Mouse (Mus musculus): ENCODE results near the gene Chit1. TPM values are rescaled to one million over a fixed set of nuclear protein-coding genes. Genes with fewer than 3 reads are reported as not detected.

The Chit1 gene
- polyA plus RNA-seq, 1 experiment from 2014 or later: not detected

DNA sequence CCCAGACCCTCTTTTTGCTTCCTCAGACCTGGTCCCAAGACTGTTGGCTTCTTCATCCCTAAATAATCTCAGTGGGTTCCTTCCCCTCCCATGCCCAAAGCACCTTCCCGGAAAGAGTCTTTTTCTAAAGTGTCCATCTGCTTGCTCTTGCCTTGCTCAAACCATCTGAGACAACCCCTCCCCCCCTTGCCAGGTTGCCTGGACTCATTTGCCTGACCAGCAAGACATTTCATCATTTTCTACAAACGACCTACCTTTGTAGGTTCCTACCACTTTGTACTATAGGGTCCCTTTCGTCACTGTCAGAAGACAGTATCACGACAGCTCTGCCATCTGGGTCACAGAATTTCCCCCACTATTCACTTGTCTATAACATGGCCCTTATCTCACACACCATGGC lies 30.6 kb upstream of the Chit1 start:
- ATAC-seq (ENCODE audit: insufficient number of reproducible peaks, insufficient read depth, low FRiP score, low TSS enrichment): no peak
- no peak overlapping the region for H3K4me3 ChIP-seq
- H3K36me3 ChIP-seq: 0 out of 2 replicates have a peak, but pooled peaks cover 3% of the 10 kb centered on the region
- H3K27ac ChIP-seq: no peak overlapping the region
- H3K4me2 ChIP-seq (replicated peaks): no peak overlapping the region
- H3K9ac ChIP-seq: no peak overlapping the region
- H3K9me3 ChIP-seq: no peaks in the 10 kb centered on the region
- H3K4me1 ChIP-seq: peaks cover 23% of the 10 kb centered on the region
- H3K27me3 ChIP-seq: no peaks in the 10 kb centered on the region
- 78% methylated on average over 4 of the region's 4 CpGs for WGBS

GRCm38 (mm10) chr1:134080881-134081450 lies 30.1 kb upstream of the Chit1 start:
- Histone ChIP-seq H3K9me3 (no peaks in the 10 kb centered on the region), H3K36me3 (no peaks in the 10 kb centered on the region), H3K4me2 (replicated peaks) (no peak overlapping the region), H3K4me3 (no peak overlapping the region), H3K27me3 (no peaks in the 10 kb centered on the region), H3K9ac (no peak overlapping the region), H3K27ac (no peak overlapping the region), H3K4me1 (peaks cover 25% of the 10 kb centered on the region)
- ATAC-seq (ENCODE audit: insufficient number of reproducible peaks, insufficient read depth, low FRiP score, low TSS enrichment): no peak
- 74% methylated on average over 5 of the region's 5 CpGs for whole genome bisulfite sequencing

- Histone ChIP-seq H3K4me3 (no peak overlapping the region), H3K27ac (no peak overlapping the region), H3K9me3 (no peaks in the 10 kb centered on the region), H3K4me2 (replicated peaks) (no peak overlapping the region), H3K4me1 (peaks cover 27% of the 10 kb centered on the region), H3K9ac (no peak overlapping the region), H3K36me3 (no peaks in the 10 kb centered on the region), H3K27me3 (no peaks in the 10 kb centered on the region)
- ATAC-seq (ENCODE audit: insufficient number of reproducible peaks, insufficient read depth, low FRiP score, low TSS enrichment): no peak
- WGBS: 55% methylated on average over 11 of the region's 11 CpGs
Observed at GRCm38 (mm10) chr1:134082987-134083516, 28.0 kb upstream of the Chit1 start.

DNA sequence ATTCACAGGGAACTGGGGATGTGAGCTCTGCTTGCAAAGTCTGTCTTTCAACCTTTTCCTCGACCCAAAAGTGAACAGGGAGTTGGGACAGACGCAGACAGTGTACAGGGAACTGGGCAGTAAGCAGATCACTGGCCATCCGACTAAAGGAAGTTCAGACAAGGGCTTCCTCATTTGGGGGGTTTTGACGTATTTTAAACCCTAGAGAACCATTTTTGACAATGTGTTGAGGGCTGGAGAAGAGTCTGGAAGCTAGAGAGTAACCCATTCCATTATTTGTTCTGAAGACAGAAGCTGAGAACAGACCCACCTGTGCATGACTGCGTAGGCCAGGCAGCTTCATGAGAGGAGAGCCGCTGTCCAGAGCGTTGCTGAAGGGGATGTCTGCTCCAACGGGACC lies 27.4 kb upstream of the Chit1 start:
- Histone ChIP-seq H3K4me2 (replicated peaks) (no peak overlapping the region), H3K9ac (no peak overlapping the region), H3K4me3 (no peak overlapping the region), H3K27ac (no peak overlapping the region), H3K4me1 (peaks cover 25% of the 10 kb centered on the region), H3K9me3 (no peaks in the 10 kb centered on the region), H3K36me3 (no peaks in the 10 kb centered on the region), H3K27me3 (no peaks in the 10 kb centered on the region)
- WGBS: 77% methylated on average over 8 of the region's 8 CpGs
- ATAC-seq (ENCODE audit: insufficient number of reproducible peaks, insufficient read depth, low FRiP score, low TSS enrichment): no peak

DNA sequence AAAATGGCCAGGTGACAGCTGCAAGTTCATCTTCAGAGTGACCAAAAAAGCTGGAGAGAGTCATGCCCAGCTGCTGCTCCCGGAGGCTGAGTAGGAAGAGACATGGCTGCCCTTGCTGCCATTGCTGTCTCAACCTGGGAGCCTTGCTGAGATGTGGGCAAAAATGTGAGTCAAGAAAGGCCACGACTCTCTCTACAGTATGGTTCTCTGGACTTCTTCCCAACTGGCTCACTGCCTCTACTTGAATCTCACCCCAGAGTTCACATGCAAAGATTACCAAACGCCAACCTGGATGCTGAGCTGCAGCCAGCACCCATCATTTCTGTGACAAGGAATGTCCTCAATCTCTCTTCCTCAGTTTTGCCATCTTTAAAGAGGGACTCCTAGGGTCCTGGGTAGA lies 26.9 kb upstream of the Chit1 start:
- Histone ChIP-seq H3K27ac (no peak overlapping the region), H3K4me3 (no peak overlapping the region), H3K4me1 (peaks cover 25% of the 10 kb centered on the region), H3K27me3 (no peaks in the 10 kb centered on the region), H3K9ac (no peak overlapping the region), H3K9me3 (no peaks in the 10 kb centered on the region), H3K4me2 (replicated peaks) (no peak overlapping the region), H3K36me3 (no peaks in the 10 kb centered on the region)
- WGBS: 86% methylated on average over 3 of the region's 3 CpGs
- no peak for ATAC-seq (ENCODE audit: insufficient number of reproducible peaks, insufficient read depth, low FRiP score, low TSS enrichment)

DNA sequence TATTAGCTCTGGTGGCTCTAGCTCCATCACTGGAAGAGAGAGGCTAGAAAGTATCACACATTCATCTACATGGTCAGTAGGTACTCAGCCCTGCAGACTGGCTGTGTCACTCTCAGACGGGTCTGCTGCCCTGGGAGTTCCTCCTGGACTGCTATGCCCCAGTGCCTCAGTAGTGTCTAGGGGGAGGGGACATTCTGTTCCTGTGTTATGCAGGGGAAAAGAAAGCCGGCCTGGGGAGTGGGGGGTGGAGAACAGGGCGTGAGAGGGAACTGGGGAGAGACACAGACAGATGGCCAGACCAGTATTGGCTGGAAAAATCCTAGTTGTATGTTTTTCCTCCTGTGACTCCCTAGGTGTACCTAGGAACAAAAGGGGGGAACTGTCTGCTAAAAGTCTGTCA lies 25.0 kb upstream of the Chit1 start:
- WGBS: 31% methylated on average over 3 of the region's 3 CpGs
- no peaks in the 10 kb centered on the region for H3K9me3 ChIP-seq
- 0 out of 2 replicates have a peak overlapping the region, but pooled peaks have one; percentile 14 for H3K27ac ChIP-seq
- no peak overlapping the region for H3K4me2 ChIP-seq (replicated peaks)
- H3K4me1 ChIP-seq: peaks cover 19% of the 10 kb centered on the region
- H3K4me3 ChIP-seq: no peak overlapping the region
- no peaks in the 10 kb centered on the region for H3K27me3 ChIP-seq
- no peak overlapping the region for H3K9ac ChIP-seq
- ATAC-seq (ENCODE audit: insufficient number of reproducible peaks, insufficient read depth, low FRiP score, low TSS enrichment): no peak
- H3K36me3 ChIP-seq: no peaks in the 10 kb centered on the region

DNA sequence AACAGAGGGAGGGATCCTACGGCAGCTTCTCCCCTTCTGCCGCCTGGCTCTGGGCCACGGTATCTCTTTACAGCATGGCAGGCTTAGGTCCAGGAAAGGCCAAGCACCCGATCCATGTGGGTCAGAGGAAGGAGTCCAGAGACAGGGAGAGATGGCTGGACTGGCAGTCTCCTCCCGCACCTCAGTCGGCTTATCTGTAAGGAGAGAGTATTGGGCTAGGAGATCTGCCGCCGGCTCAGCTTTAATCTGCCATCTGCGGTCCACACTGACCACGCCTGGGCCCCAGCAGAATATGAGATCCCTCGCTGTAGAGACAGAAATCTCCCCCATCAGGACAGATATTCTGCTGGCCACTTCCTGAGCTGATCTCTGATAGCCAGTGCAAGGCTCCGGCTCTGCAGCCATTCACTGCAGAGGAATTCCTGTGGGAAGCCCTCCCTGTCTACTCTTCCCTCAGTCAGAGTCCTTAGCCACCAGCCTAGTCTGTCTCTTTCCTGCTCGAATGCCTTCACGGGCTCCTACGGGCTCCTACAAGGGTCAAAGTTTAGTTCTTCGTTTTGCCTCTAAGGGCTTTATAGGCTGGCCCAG lies 24.1 kb upstream of the Chit1 start:
- no peak overlapping the region for H3K4me2 ChIP-seq (replicated peaks)
- H3K36me3 ChIP-seq: no peaks in the 10 kb centered on the region

GRCm38 (mm10) chr1:134089074-134089473 lies 22.0 kb upstream of the Chit1 start:
- no peak overlapping the region for H3K27ac ChIP-seq
- 86% methylated on average over 7 of the region's 7 CpGs for WGBS
- no peak overlapping the region for H3K4me3 ChIP-seq
- peaks cover 28% of the 10 kb centered on the region for H3K4me1 ChIP-seq
- no peaks in the 10 kb centered on the region for H3K36me3 ChIP-seq
- no peak overlapping the region for H3K9ac ChIP-seq
- no peaks in the 10 kb centered on the region for H3K27me3 ChIP-seq
- no peaks in the 10 kb centered on the region for H3K9me3 ChIP-seq
- no peak for ATAC-seq (ENCODE audit: insufficient number of reproducible peaks, insufficient read depth, low FRiP score, low TSS enrichment)
- H3K4me2 ChIP-seq (replicated peaks): no peak overlapping the region

More for the DNA sequence above, 24.1 kb upstream of the Chit1 start:
- Histone ChIP-seq H3K4me1 (peaks cover 19% of the 10 kb centered on the region), H3K9ac (peak overlapping the region; percentile 20; the same call in 1 of the 2 replicates), H3K27ac (peak overlapping the region; percentile 14), H3K9me3 (no peaks in the 10 kb centered on the region), H3K4me3 (no peak overlapping the region), H3K27me3 (no peaks in the 10 kb centered on the region)
- ATAC-seq (ENCODE audit: insufficient number of reproducible peaks, insufficient read depth, low FRiP score, low TSS enrichment): no peak
- 49% methylated on average over 16 of the region's 16 CpGs for WGBS

GRCm38 (mm10) chr1:134091851-134092250 lies 19.2 kb upstream of the Chit1 start:
- H3K9ac ChIP-seq: no peak overlapping the region
- ATAC-seq (ENCODE audit: insufficient number of reproducible peaks, insufficient read depth, low FRiP score, low TSS enrichment): no peak
- no peak overlapping the region for H3K4me2 ChIP-seq (replicated peaks)
- H3K27ac ChIP-seq: no peak overlapping the region
- H3K9me3 ChIP-seq: no peaks in the 10 kb centered on the region
- no peaks in the 10 kb centered on the region for H3K27me3 ChIP-seq
- H3K4me1 ChIP-seq: peaks cover 23% of the 10 kb centered on the region
- H3K36me3 ChIP-seq: no peaks in the 10 kb centered on the region
- WGBS: 87% methylated on average over 3 of the region's 3 CpGs
- no peak overlapping the region for H3K4me3 ChIP-seq

DNA sequence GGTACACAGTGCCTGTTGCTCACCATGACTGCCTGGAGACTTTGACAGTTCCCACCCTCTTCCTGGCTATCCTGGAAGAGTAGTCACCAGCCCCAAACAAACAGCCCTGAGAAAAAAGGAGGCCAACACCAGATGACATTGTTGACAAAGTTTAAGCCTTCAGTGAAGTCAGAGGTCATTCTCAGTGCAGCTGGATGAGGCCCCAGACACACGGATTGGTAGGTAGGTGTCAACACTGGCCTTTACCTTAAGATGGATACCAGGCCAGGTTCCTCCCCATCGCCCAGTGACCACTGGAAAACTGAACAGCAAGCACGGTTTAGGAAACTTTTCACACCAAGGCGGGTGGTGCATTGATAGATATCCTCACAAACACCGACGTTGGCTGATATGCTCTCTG lies 18.7 kb upstream of the Chit1 start:
- H3K27ac ChIP-seq: peak overlapping the region; percentile 83
- peaks cover 21% of the 10 kb centered on the region for H3K4me1 ChIP-seq
- H3K4me2 ChIP-seq (replicated peaks): peak overlapping the region; percentile 71
- H3K9me3 ChIP-seq: no peaks in the 10 kb centered on the region
- no peak overlapping the region; the same call in 1 of the 2 replicates for H3K9ac ChIP-seq
- no peaks in the 10 kb centered on the region for H3K36me3 ChIP-seq
- no peak for ATAC-seq (ENCODE audit: insufficient number of reproducible peaks, insufficient read depth, low FRiP score, low TSS enrichment)
- peak overlapping the region; percentile 47 for H3K4me3 ChIP-seq
- 34% methylated on average over 6 of the region's 6 CpGs for WGBS
- no peaks in the 10 kb centered on the region for H3K27me3 ChIP-seq

- Histone ChIP-seq H3K9ac (peak overlapping the region; percentile 59), H3K36me3 (no peaks in the 10 kb centered on the region), H3K27ac (peak overlapping the region; percentile 83), H3K4me1 (peaks cover 21% of the 10 kb centered on the region), H3K4me3 (peak overlapping the region; percentile 47), H3K27me3 (no peaks in the 10 kb centered on the region), H3K9me3 (no peaks in the 10 kb centered on the region), H3K4me2 (replicated peaks) (peak overlapping the region; percentile 71)
- 3% methylated on average over 43 of the region's 43 CpGs for WGBS
- ATAC-seq (ENCODE audit: insufficient number of reproducible peaks, insufficient read depth, low FRiP score, low TSS enrichment): peak; percentile 85
Observed at GRCm38 (mm10) chr1:134092852-134093770, 17.9 kb upstream of the Chit1 start.
